Mouse (Mus musculus): Measurements from ENCODE around the gene Ccdc88c.

Ccdc88c gene

DNA sequence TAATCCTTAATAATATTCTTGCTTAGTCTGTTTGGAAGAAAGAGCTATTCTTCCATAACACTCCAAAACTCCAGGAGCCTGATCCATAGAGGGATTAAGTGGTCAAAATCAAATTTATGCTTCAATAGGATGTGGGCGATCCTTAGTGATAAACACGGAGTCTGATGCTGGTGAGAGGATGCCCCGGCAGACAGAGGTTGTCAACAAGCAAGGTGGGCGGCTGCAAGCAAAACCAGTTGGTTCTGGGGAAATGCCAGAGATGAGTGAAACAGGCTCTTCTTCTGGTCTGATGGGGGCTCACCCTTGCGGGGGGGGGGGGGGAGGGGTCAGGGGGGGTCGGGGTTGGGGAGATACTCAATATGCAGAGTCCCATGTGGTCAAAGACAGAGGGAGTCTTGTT lies 152.9 kb downstream of the Ccdc88c start:
- no peak for DNase-seq

DNA sequence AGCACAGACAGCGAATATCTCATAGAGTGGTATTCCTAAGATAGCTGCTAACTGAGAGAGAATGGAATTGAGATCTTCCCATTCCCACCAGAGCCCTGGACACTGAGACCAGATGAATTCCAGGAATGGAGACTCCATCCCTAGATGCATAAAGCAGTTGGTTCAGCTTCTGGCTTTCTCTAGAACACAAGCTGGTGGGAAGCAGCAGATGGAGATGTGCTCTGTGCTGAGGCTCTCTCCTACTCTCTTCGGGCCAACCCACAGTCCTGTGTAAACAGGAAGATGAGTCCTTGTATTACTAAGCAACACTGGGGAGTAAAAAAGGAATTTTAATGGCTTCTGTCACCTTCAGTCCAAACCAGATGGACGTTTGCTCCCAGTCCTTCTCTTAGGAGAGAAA lies 153.3 kb downstream of the Ccdc88c start:
- no peak for DNase-seq

DNA sequence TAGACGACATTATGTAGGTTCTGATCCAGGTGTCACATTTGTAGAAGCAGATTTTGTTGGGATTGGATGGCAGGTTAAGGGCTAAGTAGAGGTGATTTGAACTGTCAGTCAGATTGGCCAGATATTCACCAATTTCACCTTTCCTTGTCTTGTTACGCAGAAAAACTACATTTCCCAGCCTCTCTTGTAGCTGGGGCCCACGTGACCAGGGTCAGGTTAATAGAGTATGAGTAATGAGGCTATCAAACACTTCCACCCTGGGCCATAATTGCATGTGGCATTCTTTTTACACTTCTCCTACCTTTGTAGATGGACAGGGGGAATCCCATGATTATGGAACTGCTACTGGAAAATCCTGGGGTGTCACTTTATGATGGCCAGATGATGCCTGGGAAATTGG lies 155.2 kb downstream of the Ccdc88c start:
- DNase-seq: no peak

DNA sequence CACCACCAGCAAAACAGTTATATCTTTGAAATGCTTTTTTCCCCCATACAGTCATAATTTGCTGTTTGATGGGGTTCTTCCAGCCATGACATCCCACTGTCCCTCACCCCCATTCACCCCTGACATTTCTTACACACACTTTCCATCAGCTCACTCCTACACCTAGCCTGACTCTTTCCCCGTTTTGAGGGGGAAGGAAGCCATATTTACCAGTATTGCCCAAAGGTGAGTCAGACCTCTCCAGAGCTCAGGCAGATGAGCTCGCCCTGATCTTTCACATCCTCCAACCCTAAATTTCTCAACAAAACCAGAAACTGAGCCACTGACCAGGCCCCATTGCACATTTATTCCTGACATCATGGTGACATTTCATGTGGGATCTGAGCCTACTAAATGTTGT lies 157.0 kb downstream of the Ccdc88c start:
- DNase-seq: no peak

DNA sequence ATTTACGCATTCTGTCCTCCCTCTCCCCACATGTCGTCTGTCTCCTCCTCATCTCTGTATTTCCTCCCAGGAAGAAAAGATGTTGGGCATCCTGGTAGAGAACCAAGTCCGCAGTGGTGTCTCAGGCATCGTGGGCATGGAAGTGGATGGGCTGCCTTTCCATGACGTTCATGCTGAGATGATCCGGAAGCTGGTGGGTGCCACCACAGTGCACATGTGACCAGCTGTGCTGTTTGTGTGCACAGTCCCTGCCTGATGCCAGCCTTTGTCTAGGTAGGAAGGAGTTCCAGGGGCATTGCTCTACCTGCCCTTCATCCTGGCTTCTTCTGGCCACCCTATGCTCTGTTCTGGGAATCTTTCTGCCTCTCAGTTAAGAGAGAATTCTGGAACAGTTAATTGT lies 157.6 kb downstream of the Ccdc88c start:
- no peak for DNase-seq

DNA sequence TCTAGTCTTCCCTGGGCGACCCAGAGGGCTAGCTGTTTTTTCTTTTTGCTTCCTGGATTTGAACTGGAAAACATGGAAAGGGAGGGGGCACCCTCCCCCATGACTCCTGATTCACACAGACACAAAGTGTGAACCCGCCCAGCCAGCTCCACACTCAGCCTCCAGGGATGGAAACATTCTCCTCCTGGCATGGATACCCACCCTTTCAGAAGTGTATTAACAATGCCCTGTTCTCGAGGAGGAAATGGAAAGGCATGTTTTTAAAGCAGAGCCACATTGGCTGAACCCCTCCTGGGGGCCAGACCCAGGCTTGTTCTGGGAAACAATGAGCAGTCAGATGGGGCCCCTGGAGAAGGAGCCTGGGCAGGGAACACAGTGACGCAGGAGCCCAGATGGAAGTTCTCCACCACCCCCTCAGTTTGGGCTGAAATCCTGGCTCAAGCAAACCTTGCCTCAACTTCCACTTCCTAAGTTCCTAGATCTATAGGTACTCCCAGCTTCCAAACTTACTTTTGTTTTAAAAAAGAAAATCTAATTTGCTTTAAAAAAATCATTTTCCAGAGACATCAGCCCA lies 160.7 kb downstream of the Ccdc88c start:
- DNase-seq: no peak

DNA sequence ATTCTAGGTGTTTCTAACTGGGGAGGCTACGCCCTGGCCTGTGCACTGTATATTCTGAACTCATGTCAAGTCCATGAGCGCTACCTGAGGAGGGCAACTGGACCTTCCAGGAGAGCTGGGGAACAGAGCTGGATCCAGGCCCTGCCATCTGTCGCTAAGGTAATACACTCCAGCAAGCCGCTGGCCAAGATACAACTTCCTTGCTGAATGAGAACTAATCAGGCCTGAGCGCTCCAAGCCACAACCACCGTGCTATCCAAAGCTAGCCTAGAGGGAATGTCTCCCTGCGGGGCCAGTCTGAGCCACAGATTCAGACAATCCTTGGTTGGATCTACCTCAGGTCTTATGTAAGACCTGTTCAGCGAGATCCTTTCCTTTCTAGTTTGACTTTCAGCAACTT lies 161.8 kb downstream of the Ccdc88c start:
- no peak for DNase-seq

DNA sequence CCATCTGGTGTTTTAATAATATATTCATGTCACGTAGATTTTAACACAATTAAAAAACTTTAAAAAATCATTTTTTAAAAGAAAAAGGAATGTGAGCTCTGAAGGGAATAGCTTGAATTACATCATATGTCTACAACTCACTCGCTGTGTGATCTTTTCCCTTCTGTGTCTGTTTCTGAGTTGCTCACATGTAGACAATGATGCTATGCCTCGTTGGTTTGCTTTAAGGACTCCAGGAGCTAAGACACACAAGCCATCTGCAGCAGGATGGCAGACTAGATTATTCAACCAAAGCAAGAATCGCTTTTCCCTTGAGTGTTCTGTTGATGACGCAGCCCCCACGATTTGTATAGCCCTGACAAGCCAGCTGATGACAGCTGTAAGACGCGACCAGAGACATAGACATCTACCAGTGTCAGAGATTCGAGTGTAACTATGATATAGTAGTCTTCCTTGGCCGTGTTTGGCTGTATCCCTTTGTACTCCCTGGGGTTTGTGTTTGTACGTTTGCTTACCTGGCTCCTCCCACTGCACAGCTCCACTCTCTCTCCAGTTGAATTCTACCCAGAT lies 163.3 kb downstream of the Ccdc88c start:
- DNase-seq: no peak

DNA sequence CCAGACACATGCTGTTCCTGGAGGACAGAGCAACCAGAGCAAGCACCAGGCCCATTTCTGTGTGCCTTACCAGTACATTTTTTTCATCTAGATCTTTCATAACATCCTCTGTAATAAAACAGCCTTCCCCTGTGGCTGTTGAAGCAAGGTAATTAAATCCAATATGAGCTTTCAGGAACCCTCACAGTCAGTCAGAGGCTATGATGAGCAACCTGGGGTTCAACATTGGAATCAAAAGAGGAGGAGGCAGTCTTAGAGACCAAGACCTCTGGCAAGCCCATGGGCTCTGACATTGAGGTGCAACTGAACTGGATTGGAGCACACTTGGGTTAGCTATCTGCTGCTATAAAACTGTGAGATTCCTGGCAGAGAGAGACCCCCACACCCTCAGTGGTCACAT lies 163.8 kb downstream of the Ccdc88c start:
- DNase-seq: no peak

DNA sequence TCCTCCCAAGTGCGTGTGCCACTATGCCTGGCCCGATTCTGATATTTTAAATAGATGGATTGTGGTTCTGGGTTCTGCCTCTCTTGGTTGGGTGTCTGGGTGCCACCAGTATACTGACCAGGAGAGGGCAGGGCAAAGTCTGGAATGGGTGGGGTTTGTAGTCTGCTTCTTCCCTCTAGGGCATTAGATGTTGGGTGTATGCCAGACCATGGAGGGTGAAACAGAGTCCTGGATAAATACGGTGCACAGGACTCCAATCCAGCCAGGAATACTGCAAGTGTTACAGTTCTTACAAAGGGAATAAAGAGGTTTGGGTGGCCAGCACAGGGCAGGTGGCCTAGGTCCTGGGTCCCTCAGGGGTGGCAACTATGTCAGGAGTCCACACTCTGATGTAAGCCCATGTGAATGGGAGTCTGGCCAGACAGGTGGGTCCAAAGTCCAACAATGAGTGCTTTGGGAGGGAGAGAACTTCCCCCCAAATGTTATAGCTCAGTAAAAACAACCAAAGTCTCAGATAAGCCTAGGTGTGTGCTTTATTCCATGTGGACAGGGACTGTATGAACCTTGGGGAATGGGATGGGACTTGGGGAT lies 165.9 kb downstream of the Ccdc88c start:
- DNase-seq: no peak

DNA sequence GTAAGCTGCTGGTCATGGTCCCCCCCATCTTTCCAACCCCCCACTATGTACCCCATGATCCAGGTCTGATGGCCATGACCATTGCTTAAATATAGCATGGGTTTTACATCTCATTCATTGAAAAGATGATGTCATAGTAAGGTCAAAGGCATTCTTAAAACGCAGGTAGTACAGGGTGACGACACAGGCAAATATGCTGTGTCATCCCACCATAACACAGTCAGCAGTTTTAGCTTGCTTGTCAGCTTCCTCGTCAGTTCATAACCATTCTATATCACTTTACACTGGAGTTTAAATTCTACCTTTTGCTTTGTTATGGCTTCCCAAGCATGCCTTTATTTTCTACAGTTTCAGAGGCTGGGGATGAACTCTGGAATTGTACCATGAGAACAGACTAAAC lies 166.6 kb downstream of the Ccdc88c start:
- DNase-seq: no peak
